Mouse (Mus musculus) embryo, embryonic 9.5 days (tissue): Measurements from ENCODE around the gene Hoxa6.

ENCODE experiments used
- DNase-seq: peaks from one replicate; pipeline ENCODE4 v3.0.0-alpha.2; 2017; ENCODE audit errors: extremely low spot score

The Hoxa6 gene

GRCm38 (mm10) chr6:52241001-52241621, 32.6 kb upstream of the Hoxa6 start:
- no peak for DNase-seq

DNA sequence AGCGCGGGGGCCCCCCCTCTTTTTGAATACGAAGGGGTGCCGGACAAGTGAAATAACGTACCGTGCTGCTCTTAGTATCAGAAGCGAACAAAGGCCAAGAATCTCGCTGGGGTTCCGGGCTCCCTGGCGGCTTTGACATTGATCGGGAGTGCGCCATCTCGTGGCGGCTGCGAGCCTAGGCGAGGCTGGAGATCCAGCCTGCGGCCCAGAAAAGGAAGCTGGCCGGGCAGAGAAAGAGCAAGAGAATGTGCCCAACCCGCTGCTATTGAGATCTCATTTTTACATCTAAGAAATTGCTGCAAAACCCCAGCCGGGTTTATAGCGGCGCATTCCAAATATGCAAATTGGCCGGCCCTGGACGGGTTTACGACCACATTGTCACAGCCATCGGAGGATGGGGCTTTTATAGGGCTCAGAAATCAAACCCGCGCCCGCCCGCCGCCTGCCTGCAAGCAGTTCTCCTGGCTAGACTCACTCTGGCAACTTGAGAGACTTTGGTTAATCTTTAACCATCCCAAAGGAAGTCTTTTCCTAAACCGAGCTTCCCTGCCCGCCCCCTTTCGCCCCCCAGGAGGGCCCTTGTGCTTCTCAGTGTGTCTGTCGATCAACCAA, 32.0 kb upstream of the Hoxa6 start, which contains the start of gene Hoxa10:
Hoxa10 (minus strand) TSS at position 466 of the 612 bp plus-strand sequence.
- DNase-seq: peak; percentile 89

DNA sequence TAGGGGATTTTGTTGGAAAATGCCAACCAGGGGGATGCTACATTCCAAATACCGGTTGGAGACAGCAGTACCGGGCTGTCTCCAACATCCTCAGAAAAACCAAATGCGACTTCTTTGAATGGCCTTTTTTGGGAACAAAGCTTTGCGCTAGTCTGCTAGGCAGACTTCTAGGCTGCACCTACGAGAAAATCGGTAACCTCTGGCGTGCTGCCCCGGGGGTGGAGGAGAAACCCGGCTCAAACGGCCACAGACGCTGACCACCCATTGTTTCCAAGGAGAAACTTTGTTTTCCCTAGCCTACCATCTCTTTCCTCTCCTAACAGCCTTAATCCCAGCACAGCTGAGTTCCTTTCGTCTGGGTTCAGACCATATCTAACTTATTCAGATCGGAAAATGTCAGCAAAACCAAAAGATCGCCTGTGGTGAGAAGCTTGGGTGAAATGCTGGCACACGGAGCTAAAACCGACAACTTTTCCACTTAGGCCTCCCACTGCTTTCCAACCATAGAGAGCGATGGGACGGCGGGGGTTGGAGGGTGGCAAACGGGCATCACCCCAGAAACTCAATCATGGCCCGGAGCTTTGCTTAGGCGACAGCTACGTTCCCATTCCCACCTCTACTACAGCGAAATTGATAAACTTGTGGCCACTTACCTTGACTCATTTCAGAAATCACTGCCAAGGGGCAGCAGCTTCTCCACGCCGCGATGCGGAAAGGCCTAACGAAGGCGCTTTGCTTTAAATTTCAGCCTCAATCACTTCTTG, 31.3 kb upstream of the Hoxa6 start:
- no peak for DNase-seq

- no peak for DNase-seq
These were observed 30.5 kb upstream of the Hoxa6 start for GRCm38 (mm10) chr6:52238976-52239375.

GRCm38 (mm10) chr6:52238155-52238545, 29.6 kb upstream of the Hoxa6 start:
- no peak for DNase-seq

- DNase-seq: no peak
These were observed 29.0 kb upstream of the Hoxa6 start for GRCm38 (mm10) chr6:52237346-52238154.

DNA sequence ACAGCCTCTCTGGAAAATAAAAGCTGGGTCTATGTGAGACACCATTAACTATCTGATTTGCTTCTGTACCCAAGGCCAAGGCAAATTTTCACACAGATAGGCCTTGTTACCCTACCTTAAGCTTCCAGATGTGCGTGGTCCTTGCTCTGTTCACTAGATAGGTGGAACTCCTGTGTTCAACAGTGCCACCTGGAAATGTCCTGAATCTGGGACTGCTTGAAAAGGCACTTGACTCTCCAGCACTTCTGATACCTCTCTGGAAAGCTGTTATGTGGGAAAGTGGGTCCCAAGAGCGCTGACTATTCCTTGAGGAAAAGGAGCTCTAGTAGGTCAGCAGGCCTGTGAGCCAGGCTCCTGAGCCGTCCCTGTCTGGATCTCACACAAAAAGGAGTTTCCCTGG, 28.3 kb upstream of the Hoxa6 start:
- no peak for DNase-seq

DNA sequence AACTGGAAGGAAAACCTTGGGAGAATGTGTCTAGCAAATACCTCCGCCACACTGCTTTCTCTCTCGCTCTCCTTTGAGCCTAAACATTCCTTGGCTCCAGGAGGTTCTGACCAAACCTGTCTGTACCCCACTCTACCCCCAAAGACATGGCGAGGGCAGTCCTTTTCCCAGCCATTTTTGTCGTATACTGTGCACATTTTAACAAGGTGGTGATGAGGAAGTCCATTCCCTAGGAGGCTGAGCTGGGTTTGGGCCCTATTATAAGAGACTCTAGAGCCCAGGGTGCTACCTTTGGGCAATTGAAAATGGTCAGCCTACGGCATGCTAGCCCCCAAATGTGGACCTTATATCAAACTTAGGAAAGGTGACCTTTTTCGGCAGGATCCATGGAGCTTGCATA, 27.3 kb upstream of the Hoxa6 start:
- no peak for DNase-seq

- no peak for DNase-seq
These were observed 26.7 kb upstream of the Hoxa6 start for GRCm38 (mm10) chr6:52235267-52235666.

DNA sequence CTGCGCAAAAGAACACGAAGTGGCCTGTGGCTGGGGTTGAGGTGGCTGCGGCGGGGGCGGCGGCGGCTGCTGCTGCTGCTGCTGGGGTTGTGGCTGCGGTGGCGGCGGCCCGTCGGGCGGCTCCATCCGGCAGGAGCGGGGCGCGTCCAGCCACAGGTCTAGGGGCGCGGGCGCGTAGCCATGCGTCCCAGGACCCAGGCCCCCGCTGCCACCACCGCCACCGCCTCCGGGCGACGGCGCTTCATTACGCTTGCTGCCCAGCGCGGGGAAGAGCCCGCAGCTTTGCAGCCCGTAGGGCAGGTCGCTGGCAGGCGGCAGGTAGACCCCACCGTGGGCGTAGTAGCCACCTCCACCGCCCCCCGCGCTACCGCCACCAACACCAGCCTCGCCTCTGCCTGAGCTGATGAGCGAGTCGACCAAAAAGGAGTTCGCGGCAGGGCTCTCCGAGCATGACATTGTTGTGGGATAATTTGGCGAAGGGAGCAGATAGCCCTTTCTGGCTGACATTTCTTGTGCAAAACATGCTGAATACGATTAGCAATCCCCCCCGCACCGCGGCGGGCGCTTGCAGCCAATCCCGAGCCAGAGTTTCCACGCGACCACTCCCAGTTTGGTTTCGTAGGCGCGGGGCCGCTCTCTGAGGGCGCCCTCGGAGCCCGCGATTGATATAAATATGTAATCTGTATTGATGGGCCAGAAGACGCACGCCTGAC, 26.1 kb upstream of the Hoxa6 start:
- no peak for DNase-seq

GRCm38 (mm10) chr6:52233546-52234427, 25.3 kb upstream of the Hoxa6 start:
- DNase-seq: no peak

DNA sequence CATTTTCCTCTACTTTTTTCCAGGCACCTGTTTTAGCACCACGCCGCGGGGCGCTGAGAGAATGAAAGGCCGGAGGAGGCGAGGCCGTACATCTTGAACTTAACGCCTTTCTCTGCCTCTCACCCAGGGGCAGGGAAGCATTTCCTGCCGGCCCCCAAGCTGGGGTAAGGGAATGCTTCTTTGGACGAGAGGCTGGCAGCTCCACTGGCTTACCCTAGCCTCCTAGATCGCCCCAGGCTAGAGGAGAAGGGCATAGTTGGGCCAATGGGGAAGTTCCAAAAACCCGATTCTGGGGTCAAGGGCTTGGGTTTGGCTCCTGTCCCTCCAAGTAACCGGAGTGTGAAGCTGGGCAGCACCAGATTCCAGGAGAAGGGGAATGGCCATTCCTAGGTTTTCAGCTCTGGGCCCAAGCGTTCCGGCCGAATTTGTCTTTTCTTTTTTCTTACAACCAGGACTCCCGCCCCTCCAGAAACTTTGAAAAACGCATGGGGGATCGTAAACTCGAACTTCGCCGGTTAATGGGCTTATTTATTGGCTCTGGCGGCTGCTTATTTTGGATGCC, 24.5 kb upstream of the Hoxa6 start:
- DNase-seq: no peak

- DNase-seq: no peak
These were observed 24.0 kb upstream of the Hoxa6 start for GRCm38 (mm10) chr6:52232568-52232965.

- no peak for DNase-seq
These were observed 23.5 kb upstream of the Hoxa6 start for GRCm38 (mm10) chr6:52231885-52232567.

DNA sequence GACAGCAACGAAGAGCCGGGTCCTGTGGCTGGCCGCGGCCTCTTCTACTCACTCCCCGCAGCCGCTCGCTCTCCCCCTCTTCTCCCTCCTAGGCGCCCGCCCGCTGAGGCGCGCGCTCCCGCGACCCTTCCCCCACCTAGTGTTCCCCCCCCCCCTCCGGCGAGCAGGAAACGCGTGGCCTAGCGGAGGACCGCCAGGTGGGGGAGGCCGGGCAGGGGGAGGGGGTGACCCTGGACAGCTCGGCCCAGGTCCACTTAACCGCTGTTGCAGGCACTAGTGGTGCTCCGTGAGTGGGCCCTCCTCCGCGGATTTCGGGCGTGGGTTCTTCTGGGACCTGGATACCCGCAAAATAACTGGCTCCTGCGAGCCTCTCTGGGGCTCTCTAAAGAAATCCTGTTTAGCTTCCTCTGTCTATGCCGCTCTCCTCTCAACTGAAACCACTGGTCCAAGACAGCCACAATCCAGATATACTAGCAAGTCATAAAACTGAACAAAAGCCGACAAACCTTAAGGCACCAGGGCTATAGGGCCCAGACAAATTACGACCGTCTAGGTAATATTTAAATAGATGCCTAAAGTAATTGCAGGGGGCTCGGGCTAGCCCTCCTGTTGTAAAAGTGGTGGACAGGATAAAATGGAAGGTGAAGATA, 22.1 kb upstream of the Hoxa6 start, which contains the start of gene Hoxa9:
Hoxa9 (minus strand) TSS at position 574 of the 650 bp plus-strand sequence.
- DNase-seq: no peak

- no peak for DNase-seq
These were observed 21.3 kb upstream of the Hoxa6 start for GRCm38 (mm10) chr6:52229558-52230416.

- DNase-seq: no peak
These were observed 20.2 kb upstream of the Hoxa6 start for GRCm38 (mm10) chr6:52228475-52229465.
